Mouse (Mus musculus) forebrain, embryonic 14.5 days (tissue): ENCODE measurements around the gene Auh. TPM values are rescaled to one million over a fixed set of nuclear protein-coding genes. Genes with fewer than 3 reads are reported as not detected.
A peak's percentile ranks its signal among the peaks of the same experiment; 100 is the strongest.

Experiments used
- ATAC-seq: fragments of 200-750 bp; cut with Nextera tagmentation; 2 replicates; pipeline ENCODE4 v1.8.0; 2017; ENCODE audit warnings: mild to moderate bottlenecking, moderate library complexity
- DNase-seq: peaks from one replicate; pipeline ENCODE4 v3.0.0-alpha.2; 2015; ENCODE audit warnings: low spot score
- H3K27ac ChIP-seq: fragments of 300-500 bp; sonication (generic); 2 replicates; pipeline ENCODE4 v1.5.1; 2014; ENCODE audit warnings: low read depth, mild to moderate bottlenecking, control low read depth, low read length, moderate library complexity
- H3K27me3 ChIP-seq: fragments of 300-500 bp; sonication (generic); replicated peaks from 2 replicates; pipeline ENCODE4 v1.6.1; 2014; ENCODE audit warnings: low read length, control low read depth, mixed read lengths; ENCODE audit not compliant: control insufficient read depth, insufficient read depth
- H3K36me3 ChIP-seq: fragments of 300-500 bp; sonication (generic); 2 replicates; pipeline ENCODE4 v1.6.1; 2014; ENCODE audit warnings: low read length, control low read depth; ENCODE audit not compliant: control insufficient read depth, insufficient read depth
- H3K4me1 ChIP-seq: fragments of 300-500 bp; sonication (generic); 2 replicates; pipeline ENCODE4 v1.6.1; 2014; ENCODE audit warnings: antibody characterized with exemption, low read length, control low read depth; ENCODE audit not compliant: control insufficient read depth, insufficient read depth
- H3K4me2 ChIP-seq: fragments of 300-500 bp; sonication (generic); 2 replicates; pipeline ENCODE4 v1.6.1; 2014; ENCODE audit warnings: mild to moderate bottlenecking, control low read depth, low read length
- H3K4me3 ChIP-seq: fragments of 300-500 bp; sonication (generic); 2 replicates; pipeline ENCODE4 v1.5.1; 2014; ENCODE audit warnings: low read depth, low read length, control low read depth
- H3K9ac ChIP-seq: fragments of 300-500 bp; sonication (generic); 2 replicates; pipeline ENCODE4 v1.6.1; 2014; ENCODE audit warnings: mild to moderate bottlenecking, low read length, control low read depth, moderate library complexity
- H3K9me3 ChIP-seq: fragments of 300-500 bp; sonication (generic); replicated peaks from 2 replicates; pipeline ENCODE4 v1.6.1; 2016; ENCODE audit warnings: low read length, control low read depth, mixed read lengths; ENCODE audit not compliant: control insufficient read depth
- WGBS: fragments of 180-500 bp; shearing (Covaris S2); extraction: QIAGEN DNeasy Blood & Tissue Kit; methylation state at CpG from one replicate; pipeline ENCODE4 v1.1.7; 2014; 5-methylcytosine and 5-hydroxymethylcytosine counted together
- polyA plus RNA-seq: library from polyadenylated mRNA; unstranded; fragments of >200 nt; fragmentation: Nextera tagmentation; extraction: Ambion mirVana; gene quantifications from 2 replicates; pipeline ENCODE4 v1.2.1, GENCODE M21; 2014

Auh gene
- polyA plus RNA-seq, 1 experiment from 2014 or later, result 47.9 TPM

DNA sequence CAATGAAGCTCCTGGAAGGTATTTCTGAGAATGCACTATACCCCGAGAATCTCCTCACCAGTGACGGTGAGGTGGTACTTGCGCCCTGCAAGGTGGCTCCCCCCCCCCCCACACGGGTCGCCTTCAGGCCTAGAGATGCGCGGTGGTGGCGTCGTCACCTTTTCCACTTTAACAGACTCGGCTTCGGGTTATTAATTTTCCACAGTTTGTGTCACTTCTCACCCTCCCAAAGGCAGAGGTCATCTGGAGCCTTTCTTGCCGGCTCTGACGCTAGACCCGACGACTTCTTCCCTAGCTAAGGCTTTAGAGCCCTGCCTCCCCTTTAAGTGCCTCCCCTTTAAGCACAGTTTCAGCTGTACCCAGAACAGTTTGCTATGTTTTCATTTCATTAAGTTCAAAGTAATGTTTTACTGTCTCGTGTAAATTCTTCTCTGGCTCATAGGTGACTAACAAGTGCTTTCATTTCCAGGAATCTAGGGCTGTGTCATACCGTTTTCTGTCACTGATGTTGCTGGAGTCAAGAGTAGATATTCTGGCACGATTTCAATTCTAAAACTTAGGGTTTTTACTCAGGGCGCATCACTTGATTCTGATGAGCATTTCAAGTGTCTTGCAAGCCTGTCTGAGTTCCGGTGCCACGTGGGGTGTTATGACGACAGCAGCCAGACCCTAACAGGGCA lies 69.3 kb downstream of the Auh start:
- no peak for DNase-seq
- ATAC-seq, result no peak
- H3K27ac ChIP-seq, result no peak overlapping the region
- no peaks in the 10 kb centered on the region for H3K9me3 ChIP-seq
- no peak overlapping the region for H3K4me3 ChIP-seq
- H3K4me2 ChIP-seq, result no peak overlapping the region
- peaks cover 4% of the 10 kb centered on the region; the same call in 1 of the 2 replicates for H3K4me1 ChIP-seq
- no peaks in the 10 kb centered on the region for H3K27me3 ChIP-seq
- no peaks in the 10 kb centered on the region for H3K36me3 ChIP-seq
- WGBS, result 84% methylated on average over 22 of the region's 22 CpGs
- no peak overlapping the region for H3K9ac ChIP-seq

DNA sequence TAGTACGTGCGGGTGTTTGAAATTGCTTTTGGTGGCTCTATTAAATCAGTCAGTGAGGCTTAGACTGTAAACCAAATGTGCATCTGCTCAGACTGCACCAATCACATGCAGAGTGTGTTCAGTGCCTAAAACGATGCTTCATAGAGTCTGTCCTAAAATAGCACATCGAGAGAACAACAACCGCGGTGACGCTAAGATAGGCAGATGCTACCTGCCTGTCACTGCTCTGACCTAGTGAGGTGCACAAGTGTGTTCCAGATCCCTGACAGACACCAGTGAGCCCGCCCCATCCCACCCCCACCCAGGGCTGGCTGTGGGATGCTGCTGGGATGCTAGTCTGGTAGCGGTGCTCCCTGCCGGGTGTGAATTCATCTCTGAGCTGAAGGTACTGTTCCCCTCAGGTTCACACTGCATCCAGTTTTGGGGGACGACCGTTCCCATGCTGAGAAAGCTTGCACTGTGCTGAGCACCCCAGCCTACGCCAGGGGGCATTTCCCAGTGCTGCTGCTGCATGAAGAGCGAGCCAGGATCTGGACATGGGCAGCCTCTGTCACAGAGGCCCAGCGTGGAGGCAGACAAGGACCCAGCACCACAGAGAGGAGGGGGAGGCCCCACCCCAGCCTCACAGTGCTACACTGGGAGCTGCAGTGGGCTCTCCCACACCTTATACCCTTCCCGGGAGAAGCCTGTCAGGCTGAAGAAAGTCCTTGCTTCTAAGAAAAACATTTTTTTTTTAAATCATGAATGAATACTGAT lies 70.2 kb downstream of the Auh start:
- 66% methylated on average over 16 of the region's 16 CpGs for whole genome bisulfite sequencing
- no peaks in the 10 kb centered on the region for H3K9me3 ChIP-seq
- DNase-seq (no peak), ATAC-seq (peak; percentile 73; the same call in 1 of the 2 replicates)
- H3K4me1 ChIP-seq, result peaks cover 4% of the 10 kb centered on the region; the same call in 1 of the 2 replicates
- no peak overlapping the region for H3K4me3 ChIP-seq
- no peaks in the 10 kb centered on the region for H3K27me3 ChIP-seq
- peak overlapping the region; percentile 25; the same call in 1 of the 2 replicates for H3K9ac ChIP-seq
- no peaks in the 10 kb centered on the region for H3K36me3 ChIP-seq
- no peak overlapping the region for H3K4me2 ChIP-seq
- peak overlapping the region; percentile 52 for H3K27ac ChIP-seq

DNA sequence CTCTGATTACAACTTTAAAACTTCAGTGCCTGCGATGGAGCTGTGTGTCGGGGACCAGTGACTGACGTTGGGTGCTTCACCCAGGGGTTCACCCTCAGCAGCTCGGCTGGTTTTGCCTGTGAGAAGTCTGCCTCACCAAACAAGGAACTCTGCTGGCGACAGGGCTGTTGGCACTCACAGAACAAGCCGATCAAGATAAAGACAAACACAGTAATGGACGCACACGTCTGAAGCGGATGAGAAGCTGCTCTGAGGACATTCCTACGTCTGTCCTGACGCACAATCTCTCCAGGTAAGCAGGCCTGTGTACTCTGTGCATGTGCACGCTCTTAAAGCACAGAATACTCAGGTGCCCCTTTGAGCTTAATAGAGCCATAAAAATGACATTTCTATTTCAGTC lies 71.1 kb downstream of the Auh start:
- no peak overlapping the region for H3K27ac ChIP-seq
- H3K27me3 ChIP-seq, result no peaks in the 10 kb centered on the region
- no peak for ATAC-seq
- WGBS, result 92% methylated on average over 12 of the region's 12 CpGs
- H3K9me3 ChIP-seq, result no peaks in the 10 kb centered on the region
- no peak overlapping the region for H3K9ac ChIP-seq
- no peak overlapping the region for H3K4me2 ChIP-seq
- no peak overlapping the region for H3K4me3 ChIP-seq
- H3K4me1 ChIP-seq, result peaks cover 4% of the 10 kb centered on the region; the same call in 1 of the 2 replicates
- H3K36me3 ChIP-seq, result no peaks in the 10 kb centered on the region
- no peak for DNase-seq

DNA sequence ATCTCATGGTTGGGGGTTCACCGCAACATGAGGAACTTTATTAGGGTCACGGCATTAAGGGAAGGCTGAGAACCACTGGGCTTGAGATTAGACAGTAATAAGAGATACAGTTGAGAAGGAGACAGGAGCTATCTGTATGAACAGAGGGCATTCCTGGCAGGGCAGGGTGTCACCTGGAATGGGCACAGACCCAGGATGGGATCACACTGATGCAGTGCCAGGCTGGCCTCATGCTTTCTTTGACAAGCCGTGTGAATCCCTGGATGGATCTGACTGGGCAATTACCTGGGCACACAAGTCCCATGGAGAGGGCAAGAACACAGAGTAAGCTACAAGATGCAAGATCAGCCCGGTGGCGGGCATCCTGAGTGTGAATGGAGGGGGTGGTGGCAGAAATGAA lies 71.7 kb downstream of the Auh start:
- H3K4me3 ChIP-seq, result no peak overlapping the region
- H3K4me2 ChIP-seq, result no peak overlapping the region
- DNase-seq (no peak), ATAC-seq (no peak)
- H3K9ac ChIP-seq, result no peak overlapping the region
- no peaks in the 10 kb centered on the region for H3K36me3 ChIP-seq
- H3K4me1 ChIP-seq, result peaks cover 4% of the 10 kb centered on the region; the same call in 1 of the 2 replicates
- 84% methylated on average over 5 of the region's 5 CpGs for WGBS
- 0 out of 2 replicates have a peak overlapping the region, but pooled peaks have one; percentile 28 for H3K27ac ChIP-seq
- H3K9me3 ChIP-seq, result no peaks in the 10 kb centered on the region
- no peaks in the 10 kb centered on the region for H3K27me3 ChIP-seq

DNA sequence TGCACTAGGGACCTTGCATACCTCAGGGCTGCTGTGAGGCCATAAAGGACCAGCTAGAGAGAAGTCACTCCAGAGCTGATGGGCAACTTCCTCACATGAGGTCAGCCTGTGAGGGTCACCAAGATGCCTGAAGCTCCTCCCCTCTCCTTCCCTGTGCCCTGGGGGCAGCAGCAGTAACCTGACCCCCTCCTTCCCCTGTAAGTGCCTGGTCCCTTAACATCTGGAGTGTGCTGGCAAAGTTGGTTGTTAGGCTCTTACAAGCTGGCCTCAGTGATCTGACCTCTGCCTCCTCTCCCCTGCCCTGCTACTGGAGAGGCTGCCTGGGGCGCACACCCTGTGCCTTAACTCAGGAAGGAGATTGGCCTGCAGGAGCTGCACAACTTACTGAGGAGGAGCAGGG lies 75.9 kb downstream of the Auh start:
- ATAC-seq (no peak), DNase-seq (no peak)
- no peak overlapping the region for H3K27ac ChIP-seq
- no peaks in the 10 kb centered on the region for H3K36me3 ChIP-seq
- no peak overlapping the region for H3K9ac ChIP-seq
- no peaks in the 10 kb centered on the region for H3K4me1 ChIP-seq
- no peak overlapping the region for H3K4me3 ChIP-seq
- no peak overlapping the region for H3K4me2 ChIP-seq
- H3K27me3 ChIP-seq, result no peaks in the 10 kb centered on the region
- 82% methylated on average over 1 of the region's 1 CpGs for WGBS
- H3K9me3 ChIP-seq, result no peaks in the 10 kb centered on the region

DNA sequence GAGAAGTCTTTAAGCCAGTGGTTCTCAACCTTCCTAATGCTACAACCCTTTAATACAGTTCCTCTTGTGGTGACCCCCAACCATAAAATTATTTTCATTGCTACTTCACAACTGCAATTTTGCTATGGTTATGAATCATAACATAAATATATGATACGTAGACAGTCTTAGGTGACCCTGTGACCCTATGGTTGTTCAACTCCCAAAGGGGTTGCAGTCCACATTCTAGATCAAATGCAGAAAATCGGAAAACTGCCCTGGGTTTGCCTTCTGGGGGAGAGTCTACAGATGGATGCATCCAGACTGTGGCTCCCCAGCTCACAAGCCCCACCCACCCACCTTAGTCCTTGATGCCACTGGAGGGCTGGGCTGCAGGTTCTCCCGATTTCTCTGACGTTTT lies 77.6 kb downstream of the Auh start:
- Histone ChIP-seq H3K4me1 (no peaks in the 10 kb centered on the region), H3K4me2 (no peak overlapping the region), H3K27ac (no peak overlapping the region), H3K27me3 (no peaks in the 10 kb centered on the region), H3K9me3 (no peaks in the 10 kb centered on the region), H3K4me3 (no peak overlapping the region), H3K9ac (no peak overlapping the region), H3K36me3 (no peaks in the 10 kb centered on the region)
- no peak for DNase-seq
- 86% methylated on average over 4 of the region's 4 CpGs for WGBS
- no peak for ATAC-seq

DNA sequence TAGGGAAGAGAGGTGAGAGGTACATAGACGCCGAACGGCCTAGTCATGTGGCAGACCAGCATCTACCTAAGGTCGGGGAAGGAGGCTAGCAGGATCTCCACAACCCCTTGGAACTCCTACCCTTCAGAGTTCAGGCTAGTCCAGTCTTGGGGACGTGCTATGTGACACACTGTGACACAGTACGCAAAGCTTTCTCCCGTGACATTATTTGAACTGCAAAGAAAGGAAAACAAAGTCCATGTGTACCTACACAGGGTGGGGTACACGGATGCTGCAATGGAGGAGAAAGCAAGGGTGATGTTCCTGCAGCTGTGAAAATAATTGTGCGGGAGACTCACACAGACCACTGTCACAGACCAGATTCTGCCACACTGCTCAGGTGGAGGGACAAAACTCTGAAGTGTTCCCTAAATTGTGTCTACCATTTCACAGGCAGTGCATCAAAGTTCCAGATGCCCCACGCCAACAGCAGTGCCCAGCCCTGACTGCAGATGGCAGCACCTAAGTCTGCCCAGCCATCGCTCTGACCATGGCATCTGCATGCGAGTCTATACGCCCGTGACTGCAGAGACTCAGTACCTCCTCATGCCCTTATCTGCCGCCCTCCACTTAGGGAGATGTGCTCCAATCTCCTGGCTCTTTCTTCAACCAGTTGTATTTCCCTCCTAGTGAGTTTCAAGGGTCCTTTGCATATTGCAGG lies 79.3 kb downstream of the Auh start:
- no peak overlapping the region for H3K4me2 ChIP-seq
- no peak overlapping the region for H3K9ac ChIP-seq
- no peak overlapping the region for H3K4me3 ChIP-seq
- no peak for DNase-seq
- no peak for ATAC-seq
- no peak overlapping the region for H3K27ac ChIP-seq
- no peaks in the 10 kb centered on the region for H3K36me3 ChIP-seq
- H3K4me1 ChIP-seq, result no peaks in the 10 kb centered on the region
- no peaks in the 10 kb centered on the region for H3K27me3 ChIP-seq
- whole genome bisulfite sequencing, result 86% methylated on average over 15 of the region's 15 CpGs
- H3K9me3 ChIP-seq, result no peaks in the 10 kb centered on the region

DNA sequence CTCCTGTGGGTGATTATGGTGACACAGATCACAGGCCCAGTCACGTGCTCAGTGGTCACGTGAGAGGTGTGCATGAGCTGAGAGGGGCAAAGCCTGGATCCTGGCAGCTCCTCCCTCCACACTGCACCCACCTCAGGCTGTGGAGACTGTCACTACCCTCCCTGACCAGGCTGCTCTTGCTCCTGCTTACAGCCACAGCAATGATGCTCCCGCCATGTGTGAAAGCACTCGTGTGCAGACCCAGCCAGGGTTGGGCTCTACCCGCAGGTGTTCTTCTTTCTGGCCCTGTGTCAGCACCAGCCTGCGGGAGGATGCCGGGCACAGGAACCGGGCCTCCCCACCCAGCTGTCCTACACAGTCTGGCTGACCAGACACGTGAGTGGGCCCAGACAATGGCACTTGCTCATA lies 80.1 kb downstream of the Auh start:
- H3K36me3 ChIP-seq, result no peaks in the 10 kb centered on the region
- H3K4me3 ChIP-seq, result no peak overlapping the region
- DNase-seq (no peak), ATAC-seq (peak; percentile 57; the same call in 1 of the 2 replicates)
- no peak overlapping the region for H3K27ac ChIP-seq
- no peaks in the 10 kb centered on the region for H3K4me1 ChIP-seq
- 65% methylated on average over 9 of the region's 9 CpGs for WGBS
- H3K4me2 ChIP-seq, result no peak overlapping the region
- H3K9ac ChIP-seq, result no peak overlapping the region
- no peaks in the 10 kb centered on the region for H3K9me3 ChIP-seq
- H3K27me3 ChIP-seq, result no peaks in the 10 kb centered on the region
